Mouse (Mus musculus): ENCODE measurements at regions not wholly inside any gene's neighbourhood (a gene's known extent, or its start where the extent isn't known, plus 50 kb on each side); places are given as distances from the start of the nearest gene placed in this dataset.

DNA sequence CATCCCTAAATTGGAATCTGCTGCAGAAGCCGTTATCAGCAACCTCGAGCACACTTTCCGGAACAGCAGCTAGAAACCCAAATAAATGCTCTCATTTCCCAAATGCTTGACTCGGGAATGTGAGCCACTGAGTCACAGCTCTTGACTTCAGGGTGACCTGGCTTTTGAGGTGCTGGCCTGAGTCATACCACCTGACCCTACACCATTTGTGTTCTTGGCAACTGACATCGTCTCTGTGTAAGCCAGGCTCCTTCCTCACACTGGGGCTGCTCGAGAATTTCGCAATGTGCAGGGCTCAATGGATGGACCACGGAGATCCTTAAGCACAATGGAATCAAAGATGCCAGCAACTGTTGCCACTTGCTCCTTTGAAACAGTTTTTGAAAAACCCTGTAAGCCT, 50.9 kb upstream of the Glrp1 start:
- TF ChIP-seq CTCF (IDR thresholded peaks at IDR 0.05; ENCODE audit: control insufficient read depth, insufficient read depth, low read length) (no peak), POLR2A (IDR thresholded peaks at IDR 0.05; ENCODE audit: borderline replicate concordance, control insufficient read depth, low read depth, low read length) (no peak)
